Mouse (Mus musculus): Measurements from ENCODE around the gene D1Ertd622e.

The D1Ertd622e gene

GRCm38 (mm10) chr1:97661406-97662241 is at the start of gene D1Ertd622e:
Gene D1Ertd622e, minus strand, starts transcription at chr1:97662074.
- in situ Hi-C loops (cut with MboI, MseI), result no loop called here

DNA sequence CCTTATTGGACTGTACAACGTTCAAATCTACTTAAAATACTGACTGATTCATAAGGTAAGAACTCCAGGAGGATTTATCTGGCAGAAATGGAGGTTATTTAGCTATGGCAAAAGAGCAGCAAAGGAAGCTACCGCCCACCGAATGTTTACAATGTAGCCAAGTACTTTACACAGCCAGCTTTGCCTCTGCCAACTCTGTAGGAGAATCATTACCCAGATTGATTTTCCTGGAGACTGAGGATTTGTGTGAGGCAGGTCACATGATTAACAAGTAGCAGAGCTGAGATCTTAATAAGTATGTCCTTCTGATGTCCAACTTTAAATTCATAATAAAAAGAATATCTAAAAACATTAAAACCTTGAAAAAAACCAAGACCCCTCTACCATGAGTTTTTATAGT is 48.6 kb upstream of the D1Ertd622e start:
- in situ Hi-C loops (cut with MboI, MseI), result no loop called here

- in situ Hi-C loops (cut with MboI, MseI), result no loop called here
Observed at GRCm38 (mm10) chr1:97705389-97705788, 43.5 kb upstream of the D1Ertd622e start.

DNA sequence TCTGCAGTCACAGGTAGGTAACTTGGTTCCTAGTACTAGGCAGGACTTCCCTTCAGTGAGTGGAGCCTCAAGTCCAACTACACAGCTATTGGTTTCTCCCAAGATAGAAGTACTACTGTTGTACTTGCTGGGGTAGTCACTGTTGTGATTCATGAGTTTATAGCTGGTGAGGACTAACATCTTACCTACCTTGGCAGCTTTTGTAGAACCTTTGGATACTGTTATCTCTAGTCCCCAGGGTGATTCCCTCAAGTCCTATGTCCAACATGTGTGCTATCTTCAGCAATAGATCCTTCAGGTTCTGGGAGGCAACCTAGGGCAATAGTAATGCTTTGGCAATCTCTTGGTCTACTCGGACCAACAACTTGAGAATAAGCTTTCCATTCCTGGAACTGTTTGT is 42.8 kb upstream of the D1Ertd622e start:
- in situ Hi-C loops (cut with MboI, MseI), result no loop called here

GRCm38 (mm10) chr1:97698956-97699570 is 37.2 kb upstream of the D1Ertd622e start:
- in situ Hi-C loops (cut with MboI, MseI), result loop anchor here (5.0 to 25.0 kb wide), 2 partner anchors 462 to 667 kb away; no protein-coding TSS in a partner anchor

GRCm38 (mm10) chr1:97697273-97697672 is 35.4 kb upstream of the D1Ertd622e start:
- in situ Hi-C loops (cut with MboI, MseI), result loop anchor here (5.0 to 25.0 kb wide), 2 partner anchors 460 to 665 kb away; no protein-coding TSS in a partner anchor

GRCm38 (mm10) chr1:97693825-97694224 is 32.0 kb upstream of the D1Ertd622e start:
- in situ Hi-C loops (cut with MboI, MseI), result loop anchor here in 1 of 2 experiments (5.0 to 25.0 kb wide), 3 partner anchors 457 to 657 kb away; partner anchors contain the start of gene Slco6c1

- in situ Hi-C loops (cut with MboI, MseI), result loop anchor here (5.0 to 25.0 kb wide), 3 partner anchors 334 to 841 kb away; no protein-coding TSS in a partner anchor
Observed at GRCm38 (mm10) chr1:97688756-97689155, 26.9 kb upstream of the D1Ertd622e start.

- in situ Hi-C loops (cut with MboI, MseI), result loop anchor here in 1 of 2 experiments (25.0 kb wide), 1 partner anchor 439 kb away; no protein-coding TSS in a partner anchor
Observed at GRCm38 (mm10) chr1:97676526-97677177, 14.8 kb upstream of the D1Ertd622e start.

- in situ Hi-C loops (cut with MboI, MseI), result loop anchor here in 1 of 2 experiments (25.0 kb wide), 1 partner anchor 439 kb away; no protein-coding TSS in a partner anchor
Observed at GRCm38 (mm10) chr1:97676115-97676514, 14.2 kb upstream of the D1Ertd622e start.

GRCm38 (mm10) chr1:97672849-97673248 is 11.0 kb upstream of the D1Ertd622e start:
- in situ Hi-C loops (cut with MboI, MseI), result no loop called here

DNA sequence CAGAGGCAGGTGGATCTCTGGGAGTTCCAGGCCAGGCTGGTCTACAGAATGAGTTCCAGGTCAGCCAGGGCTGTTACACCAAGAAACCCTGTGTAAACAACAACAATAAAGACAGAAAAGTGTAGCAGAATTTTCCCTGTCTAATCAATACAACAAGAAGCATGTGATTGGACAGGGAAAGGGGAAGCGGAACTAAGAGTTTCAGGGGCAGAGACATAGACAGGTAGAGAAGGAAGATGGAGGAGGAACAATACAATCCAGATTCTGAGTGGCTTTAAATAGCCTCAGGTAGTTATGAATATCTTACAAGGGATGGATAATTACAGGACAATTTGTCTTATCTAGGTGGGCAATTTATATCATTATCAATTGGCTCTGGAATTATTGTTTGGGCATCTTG is 5.4 kb upstream of the D1Ertd622e start:
- in situ Hi-C loops (cut with MboI, MseI), result no loop called here

GRCm38 (mm10) chr1:97662324-97662723 is 450 bp upstream of the D1Ertd622e start:
- in situ Hi-C loops (cut with MboI, MseI), result no loop called here

GRCm38 (mm10) chr1:97660687-97661405 is 1.0 kb downstream of the D1Ertd622e start:
- in situ Hi-C loops (cut with MboI, MseI), result no loop called here

DNA sequence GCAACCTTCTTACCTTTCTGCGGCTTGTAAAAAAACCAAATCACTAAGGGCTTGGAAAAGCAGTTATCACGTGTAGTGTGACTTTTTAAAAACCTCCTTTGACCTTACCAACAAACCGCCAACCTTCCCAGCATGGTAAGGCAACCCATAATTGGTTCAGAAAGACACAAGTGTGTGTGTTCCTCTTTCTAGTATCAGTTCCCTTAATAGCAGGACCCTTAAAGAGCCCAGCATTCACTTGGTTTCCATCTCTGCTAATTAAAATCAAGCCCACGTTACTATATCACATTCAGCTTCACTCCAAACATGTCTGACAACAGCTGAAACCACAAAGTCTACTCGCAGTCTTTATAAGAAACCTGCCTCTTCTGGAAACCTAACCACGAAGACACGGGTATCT is 2.5 kb downstream of the D1Ertd622e start:
- in situ Hi-C loops (cut with MboI, MseI), result loop anchor here in 1 of 2 experiments (5.0 kb wide), 2 partner anchors 77 to 98 kb away; no protein-coding TSS in a partner anchor

GRCm38 (mm10) chr1:97657786-97658185 is 4.1 kb downstream of the D1Ertd622e start:
- in situ Hi-C loops (cut with MboI, MseI), result loop anchor here in 1 of 2 experiments (5.0 kb wide), 2 partner anchors 75 to 100 kb away; no protein-coding TSS in a partner anchor

DNA sequence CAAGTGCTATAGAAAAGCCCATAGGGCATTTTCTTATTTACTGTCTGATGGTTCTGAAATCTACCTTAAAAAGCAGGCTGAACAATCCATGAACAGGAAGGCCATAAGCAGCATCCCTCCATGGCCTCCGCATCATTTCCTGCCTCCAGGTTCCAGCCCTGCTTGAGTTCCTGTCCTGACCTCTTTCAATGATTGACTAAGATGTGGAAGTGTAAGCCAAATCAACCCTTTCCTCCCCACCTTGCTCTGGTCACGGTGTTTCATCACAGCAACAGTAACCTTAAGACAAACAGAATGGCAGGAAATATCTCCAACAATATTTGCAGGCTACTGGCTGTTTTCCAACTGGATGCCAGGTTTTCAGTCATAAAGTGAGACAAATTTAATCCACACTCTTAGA is 4.7 kb downstream of the D1Ertd622e start:
- in situ Hi-C loops (cut with MboI, MseI), result loop anchor here in 1 of 2 experiments (5.0 kb wide), 2 partner anchors 75 to 100 kb away; no protein-coding TSS in a partner anchor

GRCm38 (mm10) chr1:97654397-97654975 is 7.4 kb downstream of the D1Ertd622e start:
- in situ Hi-C loops (cut with MboI, MseI), result no loop called here

GRCm38 (mm10) chr1:97650553-97651123 is 11.2 kb downstream of the D1Ertd622e start:
- in situ Hi-C loops (cut with MboI, MseI), result no loop called here

- in situ Hi-C loops (cut with MboI, MseI), result no loop called here
Observed at GRCm38 (mm10) chr1:97650072-97650471, 11.8 kb downstream of the D1Ertd622e start.
